Mouse (Mus musculus) layer of hippocampus, adult 2 months (tissue): ENCODE measurements around the gene Olfr576. TPM values are rescaled to one million over a fixed set of nuclear protein-coding genes. Genes with fewer than 3 reads are reported as not detected.

Source experiments
- DNase-seq, 2 experiments: peaks; one replicate each; pipeline ENCODE4 v3.0.0; 2022; ENCODE audit warnings: low spot score in 2 of 2
- H3K27ac ChIP-seq: fragments of 200-600 bp; 2 replicates; pipeline ENCODE4 v1.8.1; 2022
- H3K4me3 ChIP-seq: fragments of 200-600 bp; 2 replicates; pipeline ENCODE4 v1.8.1; 2022; ENCODE audit warnings: mild to moderate bottlenecking
- CTCF ChIP-seq: fragments of 200-600 bp; conservative IDR thresholded peaks from 2 replicates; pipeline ENCODE4 v1.8.1; 2022; ENCODE audit warnings: antibody characterized with exemption, mild to moderate bottlenecking, moderate library complexity
- total RNA-seq, 2 experiments: library from RNA; stranded (reverse); gene quantifications; 2 replicates each; pipeline ENCODE4 v1.2.3; 2021

Gene Olfr576
- total RNA-seq, 2 experiments from 2014 or later = not detected

GRCm38 (mm10) chr7:102974399-102974798, 11.9 kb downstream of the Olfr576 start:
- DNase-seq = no peak
- H3K4me3 ChIP-seq = no peak overlapping the region
- TF ChIP-seq CTCF = no peak
- H3K27ac ChIP-seq = no peak overlapping the region

GRCm38 (mm10) chr7:102975843-102976242, 13.4 kb downstream of the Olfr576 start, which contains the start of gene Olfr577:
Olfr577 (minus strand) TSS chr7:102975943.
- no peak for TF ChIP-seq CTCF
- Histone ChIP-seq H3K4me3 (no peak within 1 kb of the TSS), H3K27ac (no peak within 1 kb of the TSS)
- no peak for DNase-seq

GRCm38 (mm10) chr7:102989224-102989623, 26.8 kb downstream of the Olfr576 start, which contains the start of gene Olfr578:
Olfr578 (minus strand) TSS chr7:102989324.
- DNase-seq = no peak
- TF ChIP-seq CTCF = no peak
- Histone ChIP-seq H3K4me3 (no peak within 1 kb of the TSS), H3K27ac (no peak within 1 kb of the TSS)

Other genes with a start within 250 kb of the Olfr576 start
- gene Olfr33, start 243.6 kb upstream of the Olfr576 start, total RNA-seq = not detected
- not detected for gene Olfr559, start 235.2 kb upstream of the Olfr576 start, total RNA-seq
- gene Olfr560, start 203.3 kb upstream of the Olfr576 start, total RNA-seq = not detected
- under 1 TPM; 0.25 to 0.36 TPM for gene Olfr78, start 203.2 kb upstream of the Olfr576 start, total RNA-seq
- gene Olfr561, start 191.4 kb upstream of the Olfr576 start, total RNA-seq = not detected
- gene Olfr564, start 159.2 kb upstream of the Olfr576 start, total RNA-seq = not detected
- not detected for gene Olfr566, start 103.9 kb upstream of the Olfr576 start, total RNA-seq
- gene Olfr568, start 85.5 kb upstream of the Olfr576 start, total RNA-seq = not detected
- not detected for gene Olfr569, start 71.8 kb upstream of the Olfr576 start, total RNA-seq
- gene Olfr570, start 68.1 kb upstream of the Olfr576 start, total RNA-seq = not detected
- not detected for gene Olfr571, start 45.1 kb upstream of the Olfr576 start, total RNA-seq
- gene Olfr572, start 38.3 kb upstream of the Olfr576 start, total RNA-seq = not detected
- gene Olfr573-ps1, start 20.1 kb upstream of the Olfr576 start, total RNA-seq = not detected
- gene Olfr574, start 14.2 kb upstream of the Olfr576 start, total RNA-seq = not detected
- not detected for gene Olfr575, start 3.9 kb upstream of the Olfr576 start, total RNA-seq
- not detected for gene Olfr577, start 13.3 kb downstream of the Olfr576 start, total RNA-seq
- gene Olfr578, start 26.7 kb downstream of the Olfr576 start, total RNA-seq = not detected
- gene Olfr582, start 75.4 kb downstream of the Olfr576 start, total RNA-seq = not detected
- not detected for gene Olfr583, start 88.6 kb downstream of the Olfr576 start, total RNA-seq
- gene Olfr584, start 119.2 kb downstream of the Olfr576 start, total RNA-seq = not detected
- gene Olfr585, start 135.1 kb downstream of the Olfr576 start, total RNA-seq = not detected
- gene Olfr586, start 163.0 kb downstream of the Olfr576 start, total RNA-seq = not detected
- gene Olfr588-ps1, start 178.2 kb downstream of the Olfr576 start, total RNA-seq = not detected
- not detected for gene Olfr589, start 193.7 kb downstream of the Olfr576 start, total RNA-seq
- not detected for gene Olfr591, start 215.7 kb downstream of the Olfr576 start, total RNA-seq
- gene Olfr592, start 222.1 kb downstream of the Olfr576 start, total RNA-seq = not detected
- gene Olfr593, start 249.2 kb downstream of the Olfr576 start, total RNA-seq = not detected